Mouse (Mus musculus) liver, embryonic 13.5 days (tissue): ENCODE measurements around the gene Cflar. TPM values are rescaled to one million over a fixed set of nuclear protein-coding genes. Genes with fewer than 3 reads are reported as not detected.
A peak's percentile ranks its signal among the peaks of the same experiment; 100 is the strongest.
"Not testable (repeated sequence)": the region's sequence is repeated elsewhere in the genome, so short reads cannot be mapped to it uniquely, and the experiment has no call there.

Experiments used
- ATAC-seq: fragments of 200-750 bp; cut with Nextera tagmentation; 2 replicates; pipeline ENCODE4 v1.8.0; 2017; ENCODE audit warnings: low read depth, mild to moderate bottlenecking, moderate number of reproducible peaks, moderate library complexity
- DNase-seq: peaks from one replicate; pipeline ENCODE4 v3.0.0; 2022
- H3K27ac ChIP-seq: fragments of 300-500 bp; sonication (generic); 2 replicates; pipeline ENCODE4 v1.5.1; 2015; ENCODE audit warnings: moderate library complexity, mild to moderate bottlenecking, inconsistent platforms
- H3K27me3 ChIP-seq: fragments of 300-500 bp; sonication (generic); 2 replicates; pipeline ENCODE4 v1.6.1; 2015; ENCODE audit warnings: mild to moderate bottlenecking, inconsistent platforms
- H3K36me3 ChIP-seq: fragments of 300-500 bp; sonication (generic); 2 replicates; pipeline ENCODE4 v1.6.1; 2015; ENCODE audit warnings: mild to moderate bottlenecking, inconsistent platforms
- H3K4me1 ChIP-seq: fragments of 300-500 bp; sonication (generic); replicated peaks from 2 replicates; pipeline ENCODE4 v1.6.1; 2015; ENCODE audit warnings: inconsistent platforms
- H3K4me2 ChIP-seq: fragments of 300-500 bp; sonication (generic); 2 replicates; pipeline ENCODE4 v1.6.1; 2015; ENCODE audit warnings: inconsistent platforms, mild to moderate bottlenecking, moderate library complexity
- H3K4me3 ChIP-seq: fragments of 300-500 bp; sonication (generic); replicated peaks from 2 replicates; pipeline ENCODE4 v1.5.1; 2015; ENCODE audit warnings: mild to moderate bottlenecking, inconsistent platforms
- H3K9ac ChIP-seq: fragments of 300-500 bp; sonication (generic); 2 replicates; pipeline ENCODE4 v1.6.1; 2015; ENCODE audit warnings: mild to moderate bottlenecking, inconsistent platforms
- H3K9me3 ChIP-seq: fragments of 300-500 bp; sonication (generic); replicated peaks from 2 replicates; pipeline ENCODE4 v1.6.1; 2016; ENCODE audit warnings: inconsistent platforms
- WGBS: fragments of 180-500 bp; shearing (Covaris S2); methylation state at CpG from one replicate; pipeline ENCODE4 v1.1.7; 2015; ENCODE audit not compliant: insufficient replicate concordance; 5-methylcytosine and 5-hydroxymethylcytosine counted together
- polyA plus RNA-seq: library from polyadenylated mRNA; unstranded; fragments of >200 nt; fragmentation: Nextera tagmentation; extraction: Ambion mirVana; gene quantifications from 2 replicates; pipeline ENCODE4 v1.2.1, GENCODE M21; 2015

Cflar gene
- polyA plus RNA-seq, 1 experiment from 2014 or later = 12.7 TPM

GRCm38 (mm10) chr1:58734043-58734920 lies 23.0 kb downstream of the Cflar start:
- Histone ChIP-seq H3K4me2 (no peak overlapping the region), H3K36me3 (peaks cover 55% of the 10 kb centered on the region), H3K4me3 (no peak overlapping the region), H3K9me3 (no peaks in the 10 kb centered on the region), H3K27me3 (no peaks in the 10 kb centered on the region), H3K9ac (no peak overlapping the region), H3K4me1 (no peaks in the 10 kb centered on the region), H3K27ac (no peak overlapping the region)
- DNase-seq = no peak
- no peak for ATAC-seq
- WGBS = 81% methylated on average over 11 of the region's 11 CpGs

DNA sequence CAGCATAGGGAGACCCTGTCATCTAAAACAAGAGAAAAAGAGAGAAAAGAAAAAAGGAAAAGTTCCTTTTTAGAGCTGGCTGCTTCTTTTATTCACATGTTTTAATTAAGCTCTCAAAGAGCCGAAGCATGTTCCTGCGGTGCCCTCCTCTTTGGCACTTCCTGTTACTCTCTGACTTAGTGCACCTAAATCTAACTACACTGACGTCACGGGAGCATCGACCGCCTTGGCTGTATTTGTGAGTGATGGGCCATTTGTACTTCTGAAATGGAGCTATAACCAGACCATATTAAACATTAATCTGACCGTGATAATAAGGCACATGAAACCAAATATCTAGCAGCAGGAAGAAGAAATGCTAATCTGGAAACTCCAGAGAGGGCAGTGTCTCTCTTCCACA lies 24.7 kb downstream of the Cflar start:
- H3K9me3 ChIP-seq = no peaks in the 10 kb centered on the region
- H3K36me3 ChIP-seq = peaks cover 54% of the 10 kb centered on the region
- 83% methylated on average over 7 of the region's 7 CpGs for WGBS
- ATAC-seq (no peak), DNase-seq (no peak)
- H3K27me3 ChIP-seq = no peaks in the 10 kb centered on the region
- H3K4me2 ChIP-seq = no peak overlapping the region
- H3K27ac ChIP-seq = no peak overlapping the region
- no peak overlapping the region for H3K4me3 ChIP-seq
- no peaks in the 10 kb centered on the region for H3K4me1 ChIP-seq
- no peak overlapping the region for H3K9ac ChIP-seq

DNA sequence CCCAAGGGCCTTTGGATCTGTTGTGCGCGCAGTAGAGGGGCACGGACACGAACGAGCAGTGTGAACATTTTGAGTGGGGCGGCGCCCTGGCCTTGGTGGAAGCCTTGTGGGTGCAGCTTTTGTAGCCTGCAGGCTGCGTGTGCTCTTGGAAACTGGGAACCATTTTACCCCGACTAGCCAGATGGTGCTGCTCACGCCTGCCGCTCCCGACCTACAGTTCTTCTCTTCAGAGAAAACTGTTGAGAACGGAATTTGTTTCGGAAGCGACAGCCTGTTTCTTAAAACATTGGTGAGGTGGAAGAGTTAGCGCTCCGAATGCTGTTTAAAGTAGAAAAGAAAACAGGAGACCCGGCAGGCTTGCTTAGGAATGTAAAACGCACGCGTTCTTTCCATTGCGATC lies 25.7 kb downstream of the Cflar start:
- Histone ChIP-seq H3K36me3 (peaks cover 58% of the 10 kb centered on the region), H3K4me1 (0 out of 2 replicates have a peak, but pooled peaks cover 2% of the 10 kb centered on the region), H3K4me2 (no peak overlapping the region), H3K9ac (no peak overlapping the region), H3K27ac (no peak overlapping the region), H3K27me3 (no peaks in the 10 kb centered on the region), H3K9me3 (no peaks in the 10 kb centered on the region), H3K4me3 (no peak overlapping the region)
- WGBS = 92% methylated on average over 22 of the region's 22 CpGs
- DNase-seq = no peak
- ATAC-seq = no peak

DNA sequence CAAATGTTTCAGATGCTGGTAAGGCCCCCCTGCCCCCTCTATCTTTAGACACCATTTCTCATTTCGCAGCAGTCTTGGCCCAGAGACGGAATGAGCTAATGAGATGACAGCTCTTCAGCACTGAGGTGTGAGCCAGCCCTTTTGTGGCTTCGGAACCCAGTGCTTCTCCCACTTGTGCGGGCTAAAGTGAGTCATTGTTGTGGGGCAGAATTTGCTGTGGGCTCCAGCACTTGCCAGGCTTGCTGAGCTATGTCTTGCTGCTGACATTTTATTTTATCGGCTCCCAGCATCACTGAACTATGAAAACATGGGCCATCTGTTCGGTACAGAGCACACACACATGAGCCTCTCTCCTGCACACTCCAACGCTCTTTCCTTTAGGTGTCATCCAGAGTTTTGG lies 28.2 kb downstream of the Cflar start:
- Histone ChIP-seq H3K4me2 (no peak overlapping the region), H3K27me3 (no peaks in the 10 kb centered on the region), H3K9ac (no peak overlapping the region), H3K4me3 (no peak overlapping the region), H3K27ac (no peak overlapping the region), H3K9me3 (no peaks in the 10 kb centered on the region), H3K4me1 (peaks cover 19% of the 10 kb centered on the region), H3K36me3 (peaks cover 61% of the 10 kb centered on the region)
- DNase-seq = no peak
- ATAC-seq = no peak
- WGBS = 76% methylated on average over 7 of the region's 7 CpGs

DNA sequence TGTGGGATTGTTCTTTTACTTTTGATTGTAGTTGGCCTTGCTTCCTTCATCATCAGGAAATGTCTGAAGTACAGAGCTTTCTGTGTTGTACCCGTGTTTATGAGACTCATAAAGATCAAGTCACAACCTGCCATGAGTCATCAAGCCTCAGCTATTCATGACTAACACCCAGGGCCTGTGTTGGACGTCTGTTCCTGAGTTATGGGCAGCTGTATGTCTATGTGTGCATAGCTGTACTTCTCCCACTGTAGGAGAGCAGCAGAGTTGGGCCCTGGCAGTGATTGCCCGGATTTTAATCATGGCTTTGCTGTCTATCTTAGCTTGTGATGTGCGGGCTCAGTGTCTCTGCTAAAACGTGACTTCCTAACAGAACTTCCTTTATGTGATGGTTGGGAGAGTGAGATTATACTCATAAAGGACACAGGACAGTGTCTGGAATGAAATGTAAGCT lies 31.3 kb downstream of the Cflar start:
- H3K9ac ChIP-seq = no peak overlapping the region
- H3K4me1 ChIP-seq = peaks cover 19% of the 10 kb centered on the region
- 24% methylated on average over 5 of the region's 5 CpGs for WGBS
- peaks cover 63% of the 10 kb centered on the region for H3K36me3 ChIP-seq
- no peak overlapping the region for H3K4me3 ChIP-seq
- no peak overlapping the region for H3K4me2 ChIP-seq
- H3K27me3 ChIP-seq = no peaks in the 10 kb centered on the region
- DNase-seq = no peak
- no peaks in the 10 kb centered on the region for H3K9me3 ChIP-seq
- peak overlapping the region; percentile 62 for H3K27ac ChIP-seq
- no peak for ATAC-seq

GRCm38 (mm10) chr1:58743252-58743651 lies 31.9 kb downstream of the Cflar start:
- H3K36me3 ChIP-seq = peaks cover 67% of the 10 kb centered on the region
- WGBS = 19% methylated on average over 6 of the region's 6 CpGs
- no peak overlapping the region for H3K9ac ChIP-seq
- H3K9me3 ChIP-seq = no peaks in the 10 kb centered on the region
- H3K4me2 ChIP-seq = no peak overlapping the region
- ATAC-seq (peak; percentile 66; the same call in 1 of the 2 replicates), DNase-seq (peak; percentile 13)
- peaks cover 19% of the 10 kb centered on the region for H3K4me1 ChIP-seq
- H3K27ac ChIP-seq = peak overlapping the region; percentile 62
- no peak overlapping the region for H3K4me3 ChIP-seq
- H3K27me3 ChIP-seq = no peaks in the 10 kb centered on the region

DNA sequence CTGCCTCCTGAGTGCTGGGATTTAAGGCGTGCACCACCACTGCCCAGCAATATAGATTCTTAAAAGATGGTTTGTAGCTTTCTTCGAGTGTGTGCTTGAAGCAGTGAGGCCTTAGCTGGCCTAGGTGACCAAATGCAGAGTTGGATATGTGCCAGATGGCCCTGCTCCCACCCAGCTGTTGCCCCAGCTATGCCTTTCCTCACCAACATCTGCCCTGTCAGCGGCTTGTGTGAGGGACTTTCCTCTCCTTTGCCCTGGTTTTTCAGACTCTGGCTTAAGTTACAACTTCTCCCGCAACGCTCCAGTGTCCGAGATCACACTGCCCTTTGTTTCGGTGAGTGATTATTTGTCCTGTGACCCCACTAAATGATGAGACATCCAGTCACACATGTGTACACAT lies 33.3 kb downstream of the Cflar start:
- H3K27me3 ChIP-seq = no peaks in the 10 kb centered on the region
- H3K4me2 ChIP-seq = no peak overlapping the region
- H3K27ac ChIP-seq = no peak overlapping the region
- DNase-seq (no peak), ATAC-seq (no peak)
- 77% methylated on average over 7 of the region's 7 CpGs for WGBS
- H3K36me3 ChIP-seq = peaks cover 77% of the 10 kb centered on the region
- H3K9ac ChIP-seq = no peak overlapping the region
- H3K4me1 ChIP-seq = peaks cover 19% of the 10 kb centered on the region
- no peak overlapping the region for H3K4me3 ChIP-seq
- no peaks in the 10 kb centered on the region for H3K9me3 ChIP-seq

DNA sequence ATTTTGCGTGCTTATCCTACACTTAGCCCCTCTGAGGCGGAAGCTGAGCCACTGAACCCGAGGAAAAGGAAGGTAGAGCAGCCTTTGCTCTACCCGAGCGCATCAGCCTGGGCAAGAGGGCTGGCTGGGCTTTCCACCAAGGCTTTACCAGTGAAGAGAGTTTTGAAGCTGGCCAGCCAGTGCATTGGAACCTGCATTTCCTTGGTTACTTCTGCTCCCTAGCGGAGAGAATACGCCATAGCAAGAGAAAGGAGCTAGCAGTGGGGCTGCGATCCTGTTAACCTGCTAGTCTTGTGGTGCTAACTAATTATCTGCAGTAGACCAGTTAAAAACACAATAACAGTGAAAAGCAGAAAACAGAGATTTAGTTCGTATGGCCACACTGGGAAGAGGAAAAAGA lies 35.6 kb downstream of the Cflar start:
- no peak for ATAC-seq
- WGBS = 66% methylated on average over 9 of the region's 9 CpGs
- peak; percentile 10 for DNase-seq

GRCm38 (mm10) chr1:58759451-58759850 lies 48.1 kb downstream of the Cflar start:
- H3K9ac ChIP-seq = no peak overlapping the region
- ATAC-seq (no peak), DNase-seq (no peak)
- H3K4me2 ChIP-seq = no peak overlapping the region
- H3K9me3 ChIP-seq = no peaks in the 10 kb centered on the region
- no peak overlapping the region for H3K4me3 ChIP-seq
- H3K36me3 ChIP-seq = peaks cover 18% of the 10 kb centered on the region
- H3K4me1 ChIP-seq = no peaks in the 10 kb centered on the region
- no peak overlapping the region for H3K27ac ChIP-seq
- no peaks in the 10 kb centered on the region for H3K27me3 ChIP-seq
- WGBS = 76% methylated on average over 3 of the region's 3 CpGs

More for the DNA sequence above, 35.6 kb downstream of the Cflar start:
- no peak overlapping the region for H3K4me2 ChIP-seq
- H3K36me3 ChIP-seq = peaks cover 61% of the 10 kb centered on the region
- no peak overlapping the region for H3K4me3 ChIP-seq
- H3K27ac ChIP-seq = no peak overlapping the region
- H3K27me3 ChIP-seq = no peaks in the 10 kb centered on the region
- no peaks in the 10 kb centered on the region for H3K9me3 ChIP-seq
- H3K4me1 ChIP-seq = peaks cover 18% of the 10 kb centered on the region
- no peak overlapping the region for H3K9ac ChIP-seq

DNA sequence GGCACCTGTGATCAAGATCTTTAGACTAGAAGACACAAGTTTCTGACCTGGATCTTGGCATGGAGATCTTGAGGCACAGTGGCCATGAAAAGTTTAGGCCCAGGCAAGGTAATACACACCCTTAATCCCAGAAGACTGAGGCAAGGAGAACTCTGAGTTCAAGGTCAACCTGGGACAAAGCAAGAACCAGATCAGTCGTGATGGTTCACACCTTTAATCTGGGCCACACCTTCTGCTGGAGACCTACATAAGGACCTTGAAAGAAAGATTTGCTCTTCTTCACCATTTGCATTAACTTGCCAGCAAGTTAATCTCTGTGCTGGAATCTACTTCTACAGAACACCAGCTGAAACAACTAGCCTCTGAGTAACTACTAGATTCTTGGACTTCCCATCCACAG lies 49.3 kb downstream of the Cflar start:
- no peak overlapping the region for H3K27ac ChIP-seq
- no peaks in the 10 kb centered on the region for H3K9me3 ChIP-seq
- WGBS = 46% methylated on average over 1 of the region's 1 CpGs
- H3K9ac ChIP-seq = no peak overlapping the region
- ATAC-seq = no peak
- no peaks in the 10 kb centered on the region for H3K27me3 ChIP-seq
- no peak for DNase-seq
- H3K4me3 ChIP-seq = no peak overlapping the region
- H3K4me1 ChIP-seq = no peaks in the 10 kb centered on the region
- peaks cover 10% of the 10 kb centered on the region for H3K36me3 ChIP-seq
- H3K4me2 ChIP-seq = no peak overlapping the region

DNA sequence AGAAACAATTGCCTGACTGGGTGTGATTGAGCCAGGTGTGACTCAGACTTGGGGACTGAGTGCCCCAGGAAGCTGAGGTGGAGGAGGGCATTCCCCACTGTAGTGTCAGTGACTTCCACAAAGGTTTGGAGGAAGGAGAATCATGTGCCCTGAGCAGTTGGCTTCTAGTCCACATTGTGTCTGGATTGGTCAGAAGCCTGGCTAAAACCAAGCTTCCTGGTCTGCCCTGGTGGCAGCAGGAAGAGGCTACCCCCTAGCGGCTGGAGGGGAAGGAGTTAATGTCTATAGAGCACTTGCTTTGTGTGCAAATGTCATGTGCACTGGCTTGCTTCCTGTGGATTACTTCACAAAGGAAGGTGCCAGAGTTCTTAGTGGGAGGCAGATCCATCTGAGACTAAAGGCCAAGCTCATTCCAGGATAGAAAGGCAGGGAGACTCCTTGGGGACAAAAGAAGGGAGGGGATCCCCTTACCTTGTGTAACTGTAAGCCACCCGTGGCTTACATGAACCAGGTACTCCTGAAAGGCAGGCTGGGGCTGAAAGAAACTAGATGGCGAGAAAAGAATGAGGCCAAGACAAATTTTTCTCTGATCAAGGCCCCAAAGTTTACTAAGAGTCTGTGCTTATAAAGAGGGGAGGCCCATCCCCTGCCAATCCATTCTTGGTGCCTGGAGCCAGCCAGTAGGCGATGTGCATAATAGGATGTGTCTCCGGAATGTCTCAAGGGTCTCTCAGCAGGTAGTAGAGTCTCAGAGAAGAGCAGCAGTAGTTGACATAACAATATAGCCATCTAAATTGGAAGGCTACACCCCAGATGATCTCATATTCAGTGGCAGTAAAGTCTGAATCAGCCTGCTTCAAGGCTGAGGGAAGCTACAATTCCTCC lies 50.3 kb downstream of the Cflar start:
- not testable (repeated sequence) for H3K9ac ChIP-seq, H3K4me2 ChIP-seq, H3K27me3 ChIP-seq, H3K27ac ChIP-seq, H3K36me3 ChIP-seq, H3K4me3 ChIP-seq, H3K9me3 ChIP-seq, ATAC-seq, H3K4me1 ChIP-seq
- 62% methylated on average over 5 of the region's 5 CpGs for WGBS
- peak; percentile 8 for DNase-seq
